Mouse (Mus musculus) midbrain, embryonic 14.5 days (tissue): ENCODE results near the gene 2900026A02Rik. TPM values are rescaled to one million over a fixed set of nuclear protein-coding genes. Genes with fewer than 3 reads are reported as not detected.

Source experiments
- ATAC-seq: fragments of 200-750 bp; cut with Nextera tagmentation; 2 replicates; pipeline ENCODE4 v1.8.0; 2017; ENCODE audit warnings: moderate number of reproducible peaks, moderate library complexity; ENCODE audit not compliant: low FRiP score, low TSS enrichment
- DNase-seq: peaks from one replicate; pipeline ENCODE4 v3.0.0-alpha.2; 2015
- H3K27ac ChIP-seq: fragments of 300-500 bp; sonication (generic); replicated peaks from 2 replicates; pipeline ENCODE4 v1.5.1; 2014; ENCODE audit warnings: mild to moderate bottlenecking, low read depth, low read length, moderate library complexity
- H3K27me3 ChIP-seq: fragments of 300-500 bp; sonication (generic); 2 replicates; pipeline ENCODE4 v1.6.1; 2014; ENCODE audit warnings: low read length, control low read depth, mixed read lengths; ENCODE audit not compliant: control insufficient read depth, insufficient read depth
- H3K36me3 ChIP-seq: fragments of 300-500 bp; sonication (generic); 2 replicates; pipeline ENCODE4 v1.6.1; 2014; ENCODE audit warnings: low read length, control low read depth; ENCODE audit not compliant: control insufficient read depth, insufficient read depth
- H3K4me1 ChIP-seq: fragments of 300-500 bp; sonication (generic); 2 replicates; pipeline ENCODE4 v1.6.1; 2014; ENCODE audit warnings: mild to moderate bottlenecking, antibody characterized with exemption, low read length, control low read depth; ENCODE audit not compliant: control insufficient read depth, insufficient read depth
- H3K4me2 ChIP-seq: fragments of 300-500 bp; sonication (generic); 2 replicates; pipeline ENCODE4 v1.6.1; 2014; ENCODE audit warnings: mild to moderate bottlenecking, low read length, moderate library complexity
- H3K4me3 ChIP-seq: fragments of 300-500 bp; sonication (generic); replicated peaks from 2 replicates; pipeline ENCODE4 v1.5.1; 2014; ENCODE audit warnings: low read depth, low read length
- H3K9ac ChIP-seq: fragments of 300-500 bp; sonication (generic); replicated peaks from 2 replicates; pipeline ENCODE4 v1.6.1; 2014; ENCODE audit warnings: mild to moderate bottlenecking, low read length, moderate library complexity
- H3K9me3 ChIP-seq: fragments of 300-500 bp; sonication (generic); 2 replicates; pipeline ENCODE4 v1.6.1; 2016; ENCODE audit warnings: low read length, control low read depth, mixed read lengths; ENCODE audit not compliant: control insufficient read depth
- WGBS: fragments of 180-500 bp; shearing (Covaris S2); extraction: QIAGEN DNeasy Blood & Tissue Kit; methylation state at CpG from one replicate; pipeline ENCODE4 v1.1.7; 2014; 5-methylcytosine and 5-hydroxymethylcytosine counted together
- polyA plus RNA-seq: library from polyadenylated mRNA; unstranded; fragments of >200 nt; fragmentation: Nextera tagmentation; extraction: Ambion mirVana; gene quantifications from 2 replicates; pipeline ENCODE4 v1.2.1, GENCODE M21; 2014

2900026A02Rik gene
- polyA plus RNA-seq, 1 experiment from 2014 or later, result 2.1 TPM

GRCm38 (mm10) chr5:113163116-113163515, 57.9 kb downstream of the 2900026A02Rik start:
- H3K9me3 ChIP-seq, result no peaks in the 10 kb centered on the region
- no peaks in the 10 kb centered on the region for H3K36me3 ChIP-seq
- WGBS, result 7% methylated on average over 13 of the region's 13 CpGs
- no peaks in the 10 kb centered on the region for H3K27me3 ChIP-seq
- H3K9ac ChIP-seq, result no peak overlapping the region
- H3K4me2 ChIP-seq, result peak overlapping the region; percentile 23
- H3K4me1 ChIP-seq, result peaks cover 9% of the 10 kb centered on the region; the same call in 1 of the 2 replicates
- ATAC-seq (no peak), DNase-seq (no peak)
- H3K4me3 ChIP-seq, result no peak overlapping the region
- H3K27ac ChIP-seq, result no peak overlapping the region

DNA sequence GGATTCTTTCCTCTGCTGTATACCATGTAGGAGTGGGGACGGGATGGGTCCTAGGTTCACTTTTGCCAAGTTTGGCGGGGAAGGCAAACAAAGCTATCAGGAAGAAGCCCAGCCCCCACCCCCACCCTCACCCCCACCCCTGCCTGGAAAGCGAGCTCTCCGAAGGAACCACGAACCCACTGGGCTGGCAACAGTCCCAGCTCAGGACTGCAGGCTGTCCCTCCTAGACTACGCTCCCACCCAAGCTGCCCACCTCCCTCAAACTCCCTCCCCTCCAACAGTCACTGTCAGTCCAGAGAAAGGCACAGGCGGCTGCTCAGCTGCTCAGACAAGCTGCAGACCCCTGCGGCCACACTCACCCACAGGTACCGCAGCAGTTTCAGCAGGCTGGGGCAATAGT, 58.3 kb downstream of the 2900026A02Rik start:
- Histone ChIP-seq H3K4me2 (peak overlapping the region; percentile 23), H3K9ac (no peak overlapping the region), H3K9me3 (no peaks in the 10 kb centered on the region), H3K27me3 (no peaks in the 10 kb centered on the region), H3K4me3 (no peak overlapping the region), H3K4me1 (peaks cover 9% of the 10 kb centered on the region; the same call in 1 of the 2 replicates), H3K36me3 (no peaks in the 10 kb centered on the region), H3K27ac (no peak overlapping the region)
- 23% methylated on average over 9 of the region's 9 CpGs for WGBS
- ATAC-seq (no peak), DNase-seq (peak; percentile 30)

DNA sequence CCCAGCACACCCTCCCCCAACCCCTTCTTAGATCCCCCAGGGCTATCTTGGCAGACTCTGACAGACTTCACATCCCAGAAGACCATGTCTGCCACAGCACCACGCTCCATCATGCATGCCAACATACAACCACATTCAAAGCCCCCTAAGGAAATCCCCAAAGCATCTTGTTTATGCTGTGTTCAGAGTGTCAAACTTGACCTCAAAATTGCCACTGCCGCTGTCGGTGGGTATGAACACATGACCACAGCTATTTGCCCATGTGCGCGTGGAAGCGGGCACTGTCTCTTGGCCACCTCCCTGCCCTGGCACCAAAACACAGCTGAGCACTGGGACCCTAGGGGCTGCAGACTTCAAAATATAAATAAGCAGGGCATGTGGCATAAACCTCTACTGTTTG, 59.5 kb downstream of the 2900026A02Rik start:
- no peak overlapping the region for H3K9ac ChIP-seq
- no peaks in the 10 kb centered on the region for H3K9me3 ChIP-seq
- H3K4me1 ChIP-seq, result peaks cover 9% of the 10 kb centered on the region; the same call in 1 of the 2 replicates
- H3K4me2 ChIP-seq, result no peak overlapping the region
- H3K36me3 ChIP-seq, result no peaks in the 10 kb centered on the region
- no peak for ATAC-seq
- no peak for DNase-seq
- H3K4me3 ChIP-seq, result no peak overlapping the region
- WGBS, result 89% methylated on average over 6 of the region's 6 CpGs
- no peak overlapping the region for H3K27ac ChIP-seq
- H3K27me3 ChIP-seq, result no peaks in the 10 kb centered on the region

- H3K4me1 ChIP-seq, result peaks cover 9% of the 10 kb centered on the region; the same call in 1 of the 2 replicates
- ATAC-seq, result no peak
Measured at GRCm38 (mm10) chr5:113160320-113160719, 60.7 kb downstream of the 2900026A02Rik start.

GRCm38 (mm10) chr5:113158759-113159355, 62.2 kb downstream of the 2900026A02Rik start:
- Histone ChIP-seq H3K27ac (no peak overlapping the region), H3K4me2 (no peak overlapping the region), H3K4me3 (no peak overlapping the region), H3K36me3 (no peaks in the 10 kb centered on the region), H3K9me3 (no peaks in the 10 kb centered on the region), H3K4me1 (peaks cover 3% of the 10 kb centered on the region; the same call in 1 of the 2 replicates), H3K9ac (no peak overlapping the region), H3K27me3 (no peaks in the 10 kb centered on the region)
- WGBS, result 59% methylated on average over 8 of the region's 8 CpGs
- DNase-seq (no peak), ATAC-seq (no peak)

More at GRCm38 (mm10) chr5:113160320-113160719, 60.7 kb downstream of the 2900026A02Rik start:
- Histone ChIP-seq H3K27me3 (no peaks in the 10 kb centered on the region), H3K27ac (no peak overlapping the region), H3K36me3 (no peaks in the 10 kb centered on the region), H3K9me3 (no peaks in the 10 kb centered on the region), H3K9ac (no peak overlapping the region), H3K4me3 (no peak overlapping the region), H3K4me2 (no peak overlapping the region)
- 76% methylated on average over 10 of the region's 10 CpGs for WGBS
- no peak for DNase-seq

DNA sequence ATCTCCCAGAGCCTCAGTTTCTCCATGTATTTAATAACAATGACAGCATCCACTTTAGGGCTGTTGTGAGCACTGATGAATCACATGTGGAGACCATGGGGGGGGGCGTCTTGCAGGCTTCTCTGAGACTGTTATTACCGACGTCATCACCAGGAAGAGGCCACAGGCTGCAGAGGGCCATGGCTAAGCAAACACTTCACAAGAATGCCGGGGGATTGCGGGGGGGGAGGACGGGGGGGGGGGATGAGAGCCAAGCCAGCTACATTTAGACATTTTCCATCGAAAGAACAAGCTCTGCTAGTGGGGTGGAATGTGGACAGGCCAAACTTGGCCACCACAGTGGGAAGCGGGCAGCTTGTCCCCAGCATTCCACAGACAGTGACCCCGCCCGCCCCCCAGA, 63.4 kb downstream of the 2900026A02Rik start:
- Histone ChIP-seq H3K27me3 (no peaks in the 10 kb centered on the region), H3K4me1 (peaks cover 5% of the 10 kb centered on the region; the same call in 1 of the 2 replicates), H3K9ac (no peak overlapping the region), H3K4me2 (no peak overlapping the region), H3K27ac (no peak overlapping the region), H3K4me3 (no peak overlapping the region), H3K36me3 (no peaks in the 10 kb centered on the region), H3K9me3 (no peaks in the 10 kb centered on the region)
- DNase-seq, result no peak
- no peak for ATAC-seq
- WGBS, result 78% methylated on average over 10 of the region's 10 CpGs

- Histone ChIP-seq H3K4me1 (peaks cover 5% of the 10 kb centered on the region; the same call in 1 of the 2 replicates), H3K9me3 (no peaks in the 10 kb centered on the region), H3K4me2 (no peak overlapping the region), H3K27me3 (no peaks in the 10 kb centered on the region), H3K4me3 (no peak overlapping the region), H3K36me3 (no peaks in the 10 kb centered on the region), H3K27ac (no peak overlapping the region), H3K9ac (no peak overlapping the region)
- no peak for DNase-seq
- no peak for ATAC-seq
- 88% methylated on average over 5 of the region's 5 CpGs for WGBS
Measured at GRCm38 (mm10) chr5:113157006-113157405, 64.0 kb downstream of the 2900026A02Rik start.

- no peaks in the 10 kb centered on the region for H3K27me3 ChIP-seq
- no peak for ATAC-seq
- H3K4me1 ChIP-seq, result peaks cover 9% of the 10 kb centered on the region; the same call in 1 of the 2 replicates
- no peak overlapping the region for H3K27ac ChIP-seq
- H3K4me2 ChIP-seq, result no peak overlapping the region
- no peaks in the 10 kb centered on the region for H3K36me3 ChIP-seq
- H3K4me3 ChIP-seq, result no peak overlapping the region
- DNase-seq, result peak; percentile 86
- H3K9me3 ChIP-seq, result no peaks in the 10 kb centered on the region
- WGBS, result 7% methylated on average over 8 of the region's 8 CpGs
- H3K9ac ChIP-seq, result no peak overlapping the region
Measured at GRCm38 (mm10) chr5:113155133-113155532, 65.9 kb downstream of the 2900026A02Rik start.

DNA sequence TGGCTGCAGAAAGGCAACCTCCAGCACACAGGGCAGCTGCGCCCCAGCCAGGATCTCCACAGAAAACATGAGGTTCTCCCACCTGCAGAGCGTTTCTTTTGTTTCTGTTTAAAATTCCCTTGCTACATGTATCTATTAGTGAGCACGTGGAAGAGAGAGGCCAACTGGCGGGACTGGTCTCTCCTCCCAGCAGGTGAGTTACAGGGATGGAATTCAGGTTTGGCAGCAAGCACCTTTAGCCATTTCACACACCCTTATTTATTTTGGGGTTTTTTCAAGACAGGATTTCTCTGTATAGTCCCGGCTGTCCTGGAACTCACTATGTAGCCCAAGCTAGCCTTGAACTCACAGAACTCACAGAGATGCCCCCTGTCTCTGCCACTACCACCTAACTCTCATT, 66.6 kb downstream of the 2900026A02Rik start:
- DNase-seq, result no peak
- H3K4me3 ChIP-seq, result no peak overlapping the region
- no peak for ATAC-seq
- peaks cover 9% of the 10 kb centered on the region; the same call in 1 of the 2 replicates for H3K4me1 ChIP-seq
- WGBS, result 77% methylated on average over 5 of the region's 5 CpGs
- H3K27me3 ChIP-seq, result no peaks in the 10 kb centered on the region
- H3K27ac ChIP-seq, result no peak overlapping the region
- no peak overlapping the region for H3K9ac ChIP-seq
- no peak overlapping the region for H3K4me2 ChIP-seq
- no peaks in the 10 kb centered on the region for H3K9me3 ChIP-seq
- no peaks in the 10 kb centered on the region for H3K36me3 ChIP-seq
